ENCODE assay signal across 21 mouse cellular contexts in genomic region chr7:111373380-111374173, GRCm38 (mm10).
DNase-seq lines count a peak whose midpoint lies in the region; ATAC-seq and TF ChIP-seq lines count a peak whose summit lies in the region.
"Had no signal": no experiment of that assay in that cellular context is flagged by ENCODE, and none has a peak within 500 bp of the region (broad histone marks: within the 10 kb centered on the region; RNA-seq: fewer than 3 reads in every experiment).

No protein-coding gene starts in this region.

- intact Hi-C loops in heart, adult 2 months (cut with DNase I): no loop called here

- 91% methylated on average over 10 of the region's 10 CpGs for WGBS in heart, adult 2 months
- whole genome bisulfite sequencing in kidney, postnatal 0 days: 37% methylated on average over 10 of the region's 10 CpGs
- WGBS in neural tube, embryonic 11.5 days: 42% methylated on average over 10 of the region's 10 CpGs

- no peak for TF ChIP-seq CTCF in heart, adult 2 months (IDR thresholded peaks at IDR 0.05)
- no peak for TF ChIP-seq CTCF in kidney, postnatal 0 days (IDR thresholded peaks at IDR 0.05; ENCODE audit: low read depth)
- no peak for TF ChIP-seq CTCF in CH12.LX (conservative IDR thresholded peaks at IDR 0.05 in 1 of 2, IDR thresholded peaks at IDR 0.05 in 1 of 2; ENCODE audit: low read depth in 2 of 2, low read length in 2 of 2)

- no peak overlapping the region for H3K9ac ChIP-seq in heart, adult 2 months (ENCODE audit: low read depth, low read length)
- H3K9ac ChIP-seq in kidney, postnatal 0 days (ENCODE audit: low read depth, low read length): no peak overlapping the region
- H3K9ac ChIP-seq in CH12.LX (ENCODE audit: insufficient read depth, low read depth): no peak overlapping the region
- H3K9ac ChIP-seq in neural tube, embryonic 11.5 days (ENCODE audit: low read length): no peak overlapping the region
- H3K9ac ChIP-seq: embryonic facial prominence, embryonic 12.5 days; forebrain, embryonic 13.5 days; forebrain, postnatal 0 days; heart, embryonic 13.5 days had no signal

- DNase-seq in heart, adult 11 months: peak; percentile 85
- no peak for DNase-seq in heart, adult 2 months
- DNase-seq in kidney, postnatal 0 days (ENCODE audit: low spot score): peak; percentile 61
- DNase-seq in kidney, postnatal 25 days: no peak
- peak; percentile 85 for DNase-seq in CH12.LX (ENCODE audit: extremely low read depth)
- peak; percentile 11 for DNase-seq in neural tube, embryonic 11.5 days (ENCODE audit: low spot score)
- no peak for DNase-seq in layer of hippocampus, adult 11-12 months (ENCODE audit: low spot score)
- DNase-seq in layer of hippocampus, postnatal 25 days (ENCODE audit: extremely low spot score in 1 of 2, low spot score in 1 of 2): no peak
- DNase-seq: adrenal gland, postnatal 14 days; cerebellum, adult 11-12 months; cerebellum, adult 9-10 months; cerebellum, postnatal 25 days; forebrain, postnatal 0 days; gastrocnemius, postnatal 14 days; heart, postnatal 36 days had no signal

- no peak; the same call in 1 of the 2 replicates for ATAC-seq in kidney, postnatal 0 days (replicated peaks; ENCODE audit: low FRiP score, low read depth)
- ATAC-seq in neural tube, embryonic 11.5 days (ENCODE audit: insufficient read depth, low FRiP score, low TSS enrichment): no peak
- ATAC-seq: forebrain, embryonic 13.5 days; forebrain, postnatal 0 days; hindbrain, embryonic 16.5 days; inflammation-experienced regulatory T-cells, adult 6 months had no signal

- H3K36me3 ChIP-seq in heart, adult 2 months (ENCODE audit: control insufficient read depth, insufficient read depth, low read length): no peaks in the 10 kb centered on the region
- no peaks in the 10 kb centered on the region for H3K36me3 ChIP-seq in kidney, postnatal 0 days (ENCODE audit: insufficient read depth, low read length)
- H3K36me3 ChIP-seq in CH12.LX (replicated peaks in 1 of 2; ENCODE audit: control insufficient read depth in 1 of 2, insufficient read depth in 1 of 2, low read length in 1 of 2): no peaks in the 10 kb centered on the region
- H3K36me3 ChIP-seq in neural tube, embryonic 11.5 days (ENCODE audit: control insufficient read depth, insufficient read depth, low read length): no peaks in the 10 kb centered on the region
- H3K36me3 ChIP-seq: embryonic facial prominence, embryonic 12.5 days; G1E; heart, embryonic 13.5 days had no signal

- dilution Hi-C loops in CH12.LX (cut with MboI; ENCODE audit: extremely low pct_ligation_motif_present, extremely low pct_unique_long_range_greater_than_20kb, low sequenced_read_pairs): no loop called here

- no peak overlapping the region for H3K27ac ChIP-seq in heart, adult 2 months
- H3K27ac ChIP-seq in kidney, postnatal 0 days: no peak overlapping the region
- no peak overlapping the region for H3K27ac ChIP-seq in CH12.LX (ENCODE audit: insufficient read depth, low read depth)
- no peak overlapping the region for H3K27ac ChIP-seq in neural tube, embryonic 11.5 days (ENCODE audit: low read depth, low read length)
- H3K27ac ChIP-seq: embryonic facial prominence, embryonic 12.5 days; forebrain, embryonic 13.5 days; heart, embryonic 13.5 days had no signal

- in situ Hi-C loops in CH12.LX (cut with MboI; ENCODE audit: low pct_ligation_motif_present, low pct_unique_long_range_greater_than_20kb, low sequenced_read_pairs): no loop called here

- no peaks in the 10 kb centered on the region for H3K9me3 ChIP-seq in kidney, postnatal 0 days (replicated peaks; ENCODE audit: low read length)
- H3K9me3 ChIP-seq in CH12.LX (replicated peaks; ENCODE audit: low read length): no peaks in the 10 kb centered on the region
- no peaks in the 10 kb centered on the region for H3K9me3 ChIP-seq in neural tube, embryonic 11.5 days (ENCODE audit: control insufficient read depth, low read length)
- H3K9me3 ChIP-seq: embryonic facial prominence, embryonic 12.5 days; forebrain, embryonic 13.5 days; heart, embryonic 13.5 days had no signal

- no peaks in the 10 kb centered on the region for H3K27me3 ChIP-seq in heart, adult 2 months (ENCODE audit: control insufficient read depth, insufficient read depth, low read length)
- no peaks in the 10 kb centered on the region for H3K27me3 ChIP-seq in kidney, postnatal 0 days (ENCODE audit: insufficient read depth, low read length)
- H3K27me3 ChIP-seq in CH12.LX (replicated peaks): no peaks in the 10 kb centered on the region
- no peaks in the 10 kb centered on the region for H3K27me3 ChIP-seq in neural tube, embryonic 11.5 days (ENCODE audit: control insufficient read depth, insufficient read depth, low read length)
- H3K27me3 ChIP-seq: embryonic facial prominence, embryonic 12.5 days; forebrain, embryonic 13.5 days; heart, embryonic 13.5 days had no signal

- no peak for TF ChIP-seq RAD21 in CH12.LX (IDR thresholded peaks at IDR 0.05; ENCODE audit: low read depth, low read length)

- no peak overlapping the region for H3K4me2 ChIP-seq in kidney, postnatal 0 days (ENCODE audit: low read length)
- no peak overlapping the region for H3K4me2 ChIP-seq in CH12.LX (ENCODE audit: insufficient read depth, low read depth, poor library complexity, severe bottlenecking)
- H3K4me2 ChIP-seq in neural tube, embryonic 11.5 days (ENCODE audit: low read depth): no peak overlapping the region
- H3K4me2 ChIP-seq: embryonic facial prominence, embryonic 12.5 days; forebrain, embryonic 13.5 days; heart, embryonic 13.5 days had no signal

- H3K4me3 ChIP-seq in heart, adult 2 months: no peak overlapping the region
- no peak overlapping the region for H3K4me3 ChIP-seq in kidney, postnatal 0 days (replicated peaks; ENCODE audit: low read depth, low read length)
- H3K4me3 ChIP-seq in CH12.LX (replicated peaks in 1 of 3; ENCODE audit: low read depth in 2 of 3, low read length in 2 of 3, poor library complexity in 1 of 3): no peak overlapping the region
- H3K4me3 ChIP-seq in neural tube, embryonic 11.5 days (ENCODE audit: low read depth, low read length): no peak overlapping the region
- H3K4me3 ChIP-seq: embryonic facial prominence, embryonic 12.5 days; forebrain, embryonic 13.5 days; heart, embryonic 13.5 days had no signal

- no peak for TF ChIP-seq POLR2A in heart, adult 2 months (IDR thresholded peaks at IDR 0.05; ENCODE audit: insufficient read depth, low read depth, low read length)
- no peak for TF ChIP-seq POLR2A in CH12.LX (IDR thresholded peaks at IDR 0.05; ENCODE audit: low read depth, low read length)

- no peak for TF ChIP-seq EP300 in heart, adult 2 months (IDR thresholded peaks at IDR 0.05; ENCODE audit: insufficient read depth, low read depth, low read length)
- peak; percentile 57 for TF ChIP-seq EP300 in CH12.LX (IDR thresholded peaks at IDR 0.05; ENCODE audit: low read length)

- peaks cover 7% of the 10 kb centered on the region; the same call in 1 of the 2 replicates for H3K4me1 ChIP-seq in heart, adult 2 months (ENCODE audit: control insufficient read depth, insufficient read depth, low read length)
- 0 out of 2 replicates have a peak, but pooled peaks cover 6% of the 10 kb centered on the region for H3K4me1 ChIP-seq in kidney, postnatal 0 days (replicated peaks; ENCODE audit: insufficient read depth, low read length)
- H3K4me1 ChIP-seq in CH12.LX (ENCODE audit: control insufficient read depth in 1 of 2, insufficient read depth in 2 of 2): peaks cover 8 to 58% of the 10 kb centered on the region in 2 experiments; a peak in 3 of 4 replicates
- H3K4me1 ChIP-seq in neural tube, embryonic 11.5 days (ENCODE audit: control insufficient read depth, insufficient read depth, low read length): 0 out of 2 replicates have a peak, but pooled peaks cover 2% of the 10 kb centered on the region

- H3K79me2 ChIP-seq in heart, adult 2 months (replicated peaks; ENCODE audit: control insufficient read depth, insufficient read depth, low read length): no peaks in the 10 kb centered on the region
- no peaks in the 10 kb centered on the region for H3K79me2 ChIP-seq in CH12.LX (replicated peaks; ENCODE audit: control insufficient read depth, extremely low read depth, insufficient read depth, poor library complexity, severe bottlenecking)

TF ChIP-seq in CH12.LX, 34 proteins besides CTCF, POLR2A, EP300 and RAD21:
- TF ChIP-seq KAT2A (IDR thresholded peaks at IDR 0.05; ENCODE audit: insufficient replicate concordance, low read length) (no peak), USF2 (conservative IDR thresholded peaks at IDR 0.05; ENCODE audit: low read depth, low read length) (peak; percentile 41; the same call in 1 of the 2 replicates), MAX (IDR thresholded peaks at IDR 0.05; ENCODE audit: low read length) (peak; percentile 91), MYC (IDR thresholded peaks at IDR 0.05; ENCODE audit: low read depth, low read length) (0 out of 2 replicates have a peak, but pooled peaks have one; percentile 30), BHLHE40 (IDR thresholded peaks at IDR 0.05; ENCODE audit: low read depth, low read length) (peak; percentile 52), ETS1 (conservative IDR thresholded peaks at IDR 0.05; ENCODE audit: low read depth, low read length) (0 out of 2 replicates have a peak, but pooled peaks have one; percentile 8)

Comparison
In these comparisons a context has a peak if more than half of its experiments do, and no peak if none do; other contexts are left out.
1. DNase-seq: peak in heart, adult 11 months (single experiment), kidney, postnatal 0 days (single experiment), CH12.LX (single experiment) and neural tube, embryonic 11.5 days (single experiment); none in heart, adult 2 months (0 of 2), kidney, postnatal 25 days (0 of 2), layer of hippocampus, adult 11-12 months (single experiment) and layer of hippocampus, postnatal 25 days (0 of 2).